In genomic region chr2:102407363-102408184, GRCm38 (mm10) we compare ENCODE assay signal across 8 mouse cellular contexts. TPM values are rescaled to one million over a fixed set of nuclear protein-coding genes. Genes with fewer than 3 reads are reported as not detected.
DNase-seq lines count a peak whose midpoint lies in the region; ATAC-seq and TF ChIP-seq lines count a peak whose summit lies in the region.

TSS of gene Trim44 (minus strand) at chr2:102407828.

- H3K9ac ChIP-seq in lung, embryonic 15.5 days, result no peak within 1 kb of the TSS

- no peak within 1 kb of the TSS for H3K27ac ChIP-seq in lung, embryonic 15.5 days
- peak within 1 kb of the TSS; percentile 45; the same call in 1 of the 2 replicates for H3K27ac ChIP-seq in kidney, adult 2 months (ENCODE audit: insufficient read depth, low read depth, low read length)
- H3K27ac ChIP-seq in macrophage, result no peak within 1 kb of the TSS

- no peaks in the 10 kb centered on the region for H3K36me3 ChIP-seq in lung, embryonic 15.5 days
- H3K36me3 ChIP-seq in kidney, adult 2 months (ENCODE audit: control insufficient read depth, insufficient read depth, low read length), result no peaks in the 10 kb centered on the region
- H3K36me3 ChIP-seq in macrophage (ENCODE audit: inconsistent target), result no peaks in the 10 kb centered on the region

- WGBS in lung, embryonic 15.5 days, result 31% methylated on average over 14 of the region's 14 CpGs
- WGBS in kidney, adult 2 months, result 25% methylated on average over 14 of the region's 14 CpGs
- 83% methylated on average over 14 of the region's 14 CpGs for WGBS in macrophage (ENCODE audit: missing documents)

- no peaks in the 10 kb centered on the region for H3K9me3 ChIP-seq in lung, embryonic 15.5 days

- peaks cover 19% of the 10 kb centered on the region for H3K4me1 ChIP-seq in lung, embryonic 15.5 days
- H3K4me1 ChIP-seq in kidney, adult 2 months (ENCODE audit: control insufficient read depth, insufficient read depth, low read length), result peaks cover 5% of the 10 kb centered on the region; the same call in 1 of the 2 replicates

- TF ChIP-seq CTCF in kidney, adult 2 months (conservative IDR thresholded peaks at IDR 0.05; ENCODE audit: insufficient read depth, insufficient read length, low read depth, low read length), result no peak

- peak; percentile 55; the same call in 1 of the 2 replicates for ATAC-seq in lung, embryonic 15.5 days (ENCODE audit: borderline replicate concordance, extremely low read depth, low FRiP score, low TSS enrichment)
- no peak for ATAC-seq in granulocyte monocyte progenitor cell, adult 5-6 weeks (replicated peaks; ENCODE audit: poor library complexity, severe bottlenecking)

- H3K4me3 ChIP-seq in lung, embryonic 15.5 days, result no peak within 1 kb of the TSS
- H3K4me3 ChIP-seq in kidney, adult 2 months (ENCODE audit: insufficient read depth, low read depth, low read length), result peak within 1 kb of the TSS; percentile 14; the same call in 1 of the 2 replicates
- H3K4me3 ChIP-seq in macrophage (ENCODE audit: inconsistent target), result no peak within 1 kb of the TSS

- H3K4me2 ChIP-seq in lung, embryonic 15.5 days, result peak within 1 kb of the TSS; percentile 14

- DNase-seq in lung, postnatal 25 days (ENCODE audit: low spot score), result no peak
- peak; percentile 63 for DNase-seq in embryo, embryonic 11 days
- peak; percentile 53 for DNase-seq in kidney, adult 2 months
- no peak for DNase-seq in right cerebral cortex, adult 18-20 months
- no peak for DNase-seq in thymus, postnatal 10 days (ENCODE audit: low spot score in 2 of 2)

- no peak for TF ChIP-seq POLR2A in kidney, adult 2 months (IDR thresholded peaks at IDR 0.05; ENCODE audit: low read depth, low read length)

- no peaks in the 10 kb centered on the region for H3K79me2 ChIP-seq in macrophage (ENCODE audit: inconsistent target)

- H3K27me3 ChIP-seq in lung, embryonic 15.5 days, result no peaks in the 10 kb centered on the region
- H3K27me3 ChIP-seq in kidney, adult 2 months (replicated peaks; ENCODE audit: control insufficient read depth, insufficient read depth, low read length), result no peaks in the 10 kb centered on the region

RNA-seq across cellular contexts. Expression of gene Trim44, which starts in this region (rescaled TPM):
- 25.2 and 27.8 TPM in 2 replicates for polyA plus RNA-seq in lung, embryonic 15.5 days (2015; fragmentation: Nextera tagmentation; extraction: Ambion mirVana)
- 31.9 and 39.3 TPM in 2 replicates for total RNA-seq in granulocyte monocyte progenitor cell, adult 5-6 weeks (2014; fragmentation: Nextera tagmentation)
- total RNA-seq in granulocyte monocyte progenitor cell, adult 5-6 weeks (2017), result 42.2 and 44.7 TPM in 2 replicates
- 31.2 and 35.6 TPM in 2 replicates for polyA plus RNA-seq in kidney, adult 2 months (2012; rRNA removed)
- 10 to 100 TPM; 12.3 to 68.1 (median 40.0) TPM for total RNA-seq in macrophage (2018; cell fraction: chromatin; rRNA removed)
- 10 to 100 TPM; 24.0 to 36.6 (median 30.0) TPM for total RNA-seq in macrophage (2018; cell fraction: cytosol; rRNA removed)
- total RNA-seq in macrophage (2018; cell fraction: nucleus; rRNA removed), result 10 to 100 TPM; 16.9 to 73.6 (median 45.3) TPM
- 22.0 to 40.5 TPM (median 37.0 TPM) in 3 replicates for polyA plus RNA-seq in macrophage (2018)

Comparison
In these comparisons a context has a peak if more than half of its experiments do, and no peak if none do; other contexts are left out.
1. DNase-seq: peak in embryo, embryonic 11 days (single experiment) and kidney, adult 2 months (single experiment); none in lung, postnatal 25 days (single experiment), right cerebral cortex, adult 18-20 months (single experiment) and thymus, postnatal 10 days (0 of 2).